Mouse (Mus musculus) adrenal gland, postnatal 36 days (tissue): Measurements from ENCODE around the gene Pkd1l2. TPM values are rescaled to one million over a fixed set of nuclear protein-coding genes. Genes with fewer than 3 reads are reported as not detected.
A peak's percentile ranks its signal among the peaks of the same experiment; 100 is the strongest.

Source experiments
- DNase-seq, 2 experiments: peaks; one replicate each; pipeline ENCODE4 v3.0.0; 2021; ENCODE audit warnings: mixed read lengths in 1 of 2
- total RNA-seq, 2 experiments: library from RNA; stranded (reverse); gene quantifications; 2 replicates each; pipeline ENCODE4 v1.2.3; 2021

The Pkd1l2 gene
- total RNA-seq, 2 experiments from 2014 or later, result 1.3 to 3.7 TPM

GRCm38 (mm10) chr8:117085521-117085920, 3.3 kb upstream of the Pkd1l2 start:
- peak in 1 of 2 experiments; percentile 34 for DNase-seq

DNA sequence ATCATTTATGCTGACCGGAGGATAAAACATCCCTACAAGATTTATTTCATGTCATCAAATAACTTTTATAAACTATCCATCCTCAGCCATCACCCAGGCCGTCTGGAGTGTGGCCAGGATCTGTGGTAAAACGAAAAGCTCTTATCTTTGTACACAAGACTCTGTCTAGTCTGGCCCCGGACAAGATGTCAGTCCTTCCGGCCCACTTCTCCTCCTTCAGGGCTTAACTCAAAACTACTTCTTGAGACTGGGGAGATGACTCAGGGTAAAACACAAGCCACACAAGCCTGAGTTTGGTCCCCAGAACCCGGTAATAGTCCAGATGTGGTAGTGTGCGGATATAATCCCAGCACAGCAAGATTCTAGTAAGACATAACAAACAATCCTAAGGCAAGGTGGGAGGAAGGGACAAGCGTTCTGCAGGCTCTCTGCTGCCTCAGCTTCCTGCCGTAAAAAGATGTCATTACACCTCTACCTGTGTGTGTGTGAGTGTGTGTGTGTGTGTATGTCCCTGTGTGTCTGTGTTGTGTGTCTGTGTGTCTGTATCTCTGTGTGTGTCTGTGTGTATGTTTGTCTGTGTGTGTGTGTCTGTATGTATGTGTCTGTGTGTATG, 804 bp upstream of the Pkd1l2 start:
- no peak for DNase-seq

DNA sequence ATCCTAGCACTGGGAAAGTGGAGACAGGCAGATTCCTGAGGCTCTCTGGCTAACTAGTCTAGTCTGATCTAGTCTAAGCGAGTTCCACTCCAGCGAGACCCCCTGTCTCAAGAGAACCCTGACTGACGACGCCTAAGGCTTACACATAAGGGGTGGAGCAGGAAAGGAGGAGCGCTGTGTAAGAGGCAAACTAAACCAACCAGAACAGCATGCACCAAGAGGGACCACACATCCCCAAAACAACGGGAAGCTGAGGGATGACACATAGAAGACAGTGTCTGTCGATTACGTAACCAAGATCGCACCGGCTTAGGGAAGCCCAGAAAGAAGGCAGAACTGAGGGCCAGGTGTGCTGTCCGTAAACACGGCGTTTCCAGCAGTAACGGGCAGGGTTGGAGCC, 2.6 kb downstream of the Pkd1l2 start:
- no peak for DNase-seq

DNA sequence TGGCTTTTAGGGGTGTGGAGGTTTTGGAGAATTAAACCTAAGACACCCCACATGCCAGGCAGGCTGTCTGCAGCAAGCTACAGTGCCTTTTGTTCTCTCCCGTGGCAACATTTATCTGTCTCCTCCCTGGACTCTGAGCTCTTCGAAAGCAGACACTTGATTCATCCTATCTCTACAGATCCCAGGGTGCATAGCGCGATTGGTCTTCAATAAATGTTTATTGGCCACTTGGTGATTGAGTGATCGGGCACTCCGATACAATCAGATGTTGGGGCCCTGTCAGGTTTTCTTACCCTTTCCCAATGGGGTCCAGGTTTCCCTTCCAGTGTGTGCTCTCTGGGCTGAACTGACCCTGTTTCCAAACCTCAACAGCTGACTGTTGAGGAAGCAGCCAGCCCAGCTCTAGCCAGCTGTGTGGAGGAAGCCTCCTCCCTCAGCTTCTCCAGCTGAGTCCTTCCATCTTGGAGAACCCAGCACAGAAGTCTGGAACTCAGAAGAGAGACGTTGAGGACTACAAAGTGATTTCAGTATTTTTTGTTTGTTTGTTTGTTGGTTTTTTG, 3.8 kb downstream of the Pkd1l2 start:
- DNase-seq, result no peak

DNA sequence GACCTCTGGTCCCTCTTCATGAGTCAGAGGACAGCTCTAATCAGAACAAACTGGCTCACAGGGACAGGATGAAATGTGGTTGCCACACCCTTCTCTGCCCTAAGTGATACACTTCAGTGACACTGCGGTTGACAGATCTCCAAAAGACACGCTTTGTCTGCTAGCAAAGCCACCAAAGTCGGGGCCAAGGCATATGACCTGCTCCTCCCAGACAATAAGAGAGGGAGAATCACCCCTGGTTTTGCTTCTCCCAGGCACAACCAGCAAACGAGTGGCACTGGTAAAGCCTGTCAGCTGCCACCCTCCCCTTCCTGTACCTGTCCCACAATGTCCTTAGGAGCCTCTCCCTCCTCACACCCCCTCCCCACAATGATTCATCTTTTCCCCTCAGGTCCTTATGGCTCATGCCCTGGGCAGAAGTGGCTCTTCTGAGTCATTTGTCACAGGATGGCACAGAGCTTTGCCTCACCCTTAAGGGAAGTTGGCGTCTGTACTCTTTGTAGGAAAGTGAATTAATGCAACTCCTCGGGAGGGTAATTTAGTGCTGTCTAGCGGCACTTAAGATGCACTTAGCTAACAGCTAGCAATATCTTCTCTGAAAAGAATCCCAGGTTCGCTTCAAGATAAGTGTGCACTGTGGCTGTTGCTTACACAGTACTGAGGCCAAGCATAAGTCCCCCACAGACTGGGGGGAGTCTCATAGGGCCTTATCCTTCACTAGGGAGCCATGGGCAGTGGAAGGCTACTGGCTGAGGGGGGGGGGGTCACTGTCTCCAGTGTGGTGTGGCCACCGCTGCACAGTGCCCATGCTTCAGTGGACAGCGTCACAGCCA, 7.7 kb downstream of the Pkd1l2 start:
- DNase-seq, result no peak

GRCm38 (mm10) chr8:117069708-117070107, 12.5 kb downstream of the Pkd1l2 start:
- DNase-seq, result peak in 1 of 2 experiments; percentile 24

DNA sequence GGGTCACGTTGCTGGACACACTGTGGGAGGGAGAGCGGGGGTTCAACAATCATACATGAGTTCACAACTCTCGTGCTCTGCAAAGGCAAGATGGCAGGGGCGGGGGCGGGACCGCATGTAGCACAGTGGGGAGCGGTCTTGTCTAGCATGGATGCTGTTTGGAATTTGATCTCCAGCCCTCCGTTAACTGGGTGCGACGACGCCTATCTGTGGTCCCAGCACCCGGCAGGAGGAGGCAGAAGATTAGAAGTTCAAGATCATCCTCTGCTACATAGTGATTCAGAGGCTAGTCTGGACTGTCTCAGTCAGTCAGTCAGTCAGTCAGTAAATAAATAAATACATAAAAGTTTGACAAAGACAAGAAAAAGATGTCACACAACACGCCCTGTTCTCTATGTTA, 14.0 kb downstream of the Pkd1l2 start:
- no peak for DNase-seq

- DNase-seq, result no peak
Measured at GRCm38 (mm10) chr8:117067396-117067795, 14.9 kb downstream of the Pkd1l2 start.

- no peak for DNase-seq
Measured at GRCm38 (mm10) chr8:117066955-117067354, 15.3 kb downstream of the Pkd1l2 start.

DNA sequence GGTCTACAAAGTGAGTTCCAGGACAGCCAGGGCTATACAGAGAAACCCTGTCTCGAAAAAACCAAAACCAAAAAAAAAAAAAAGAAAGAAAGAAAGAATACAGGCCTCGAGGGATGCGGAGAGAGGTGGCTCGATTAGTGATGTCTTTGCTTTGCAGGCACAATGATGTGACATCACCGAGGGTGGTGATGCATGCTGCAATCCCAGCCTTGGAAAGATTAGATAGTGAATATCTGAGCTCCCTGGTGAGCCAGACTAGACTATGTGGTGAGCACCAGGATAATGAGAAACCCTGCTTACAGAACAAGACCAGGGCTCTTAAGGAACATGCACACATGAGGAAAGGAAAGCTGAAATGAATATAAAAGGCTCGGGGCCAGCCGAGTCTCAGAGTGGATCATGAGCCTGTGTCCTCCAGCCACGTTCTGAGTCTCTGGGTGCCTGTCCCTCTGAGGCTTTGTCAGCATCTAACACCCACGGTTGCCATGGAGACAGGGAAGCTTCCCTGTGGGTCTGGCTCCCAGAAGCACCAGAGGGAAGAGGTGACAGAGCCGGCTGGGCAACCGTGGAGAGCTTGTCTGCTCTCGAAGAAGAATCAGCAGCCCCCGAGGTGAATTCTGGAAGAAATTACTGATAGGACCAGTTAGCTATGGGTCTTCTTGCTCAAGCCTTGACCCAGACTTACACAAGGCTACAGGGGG, 20.9 kb downstream of the Pkd1l2 start:
- peak; percentile 33 to 39 for DNase-seq

DNA sequence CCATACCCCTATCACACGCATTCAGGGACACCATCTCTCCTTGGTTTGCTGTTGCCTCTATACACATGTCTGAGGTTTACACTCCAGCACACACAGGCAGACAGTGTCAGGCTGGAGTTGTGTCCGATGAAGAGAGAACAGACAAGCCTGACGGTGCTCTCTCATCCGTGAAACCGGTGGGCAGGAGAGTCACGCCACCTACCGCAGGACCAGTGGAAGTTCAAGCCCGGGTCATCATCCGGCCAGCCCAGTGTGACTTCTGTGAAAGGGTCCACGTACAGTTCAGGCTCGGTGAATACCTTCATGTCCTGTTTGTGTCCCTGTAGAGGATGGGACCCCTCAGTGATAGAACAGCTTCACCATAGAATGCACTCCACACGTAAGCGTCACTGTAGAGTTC, 21.9 kb downstream of the Pkd1l2 start:
- DNase-seq, result peak in 1 of 2 experiments; percentile 10

- no peak for DNase-seq
Measured at GRCm38 (mm10) chr8:117059021-117059420, 23.2 kb downstream of the Pkd1l2 start.

DNA sequence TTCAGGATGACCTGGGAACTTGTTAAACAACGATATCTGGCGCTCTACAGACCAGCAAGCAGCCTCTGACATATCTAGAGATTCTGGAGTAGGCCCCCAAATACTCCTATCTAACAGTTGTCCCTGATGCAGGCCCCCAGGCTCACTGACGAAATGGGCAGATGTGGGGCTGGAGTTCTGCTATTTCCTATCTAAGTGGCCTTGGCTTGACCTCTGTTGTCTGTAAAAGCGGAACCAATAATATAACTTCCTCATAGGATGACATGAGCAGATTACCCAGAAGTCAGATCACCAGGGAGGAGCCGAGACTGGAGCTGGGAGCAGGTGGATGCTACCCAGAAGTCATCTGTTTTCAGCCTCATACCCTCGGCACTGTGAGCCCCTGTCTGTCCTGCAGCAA, 27.2 kb downstream of the Pkd1l2 start:
- DNase-seq, result no peak

GRCm38 (mm10) chr8:117054146-117054545, 28.1 kb downstream of the Pkd1l2 start:
- no peak for DNase-seq

GRCm38 (mm10) chr8:117053135-117054079, 28.8 kb downstream of the Pkd1l2 start:
- DNase-seq, result peak; percentile 73 to 83

DNA sequence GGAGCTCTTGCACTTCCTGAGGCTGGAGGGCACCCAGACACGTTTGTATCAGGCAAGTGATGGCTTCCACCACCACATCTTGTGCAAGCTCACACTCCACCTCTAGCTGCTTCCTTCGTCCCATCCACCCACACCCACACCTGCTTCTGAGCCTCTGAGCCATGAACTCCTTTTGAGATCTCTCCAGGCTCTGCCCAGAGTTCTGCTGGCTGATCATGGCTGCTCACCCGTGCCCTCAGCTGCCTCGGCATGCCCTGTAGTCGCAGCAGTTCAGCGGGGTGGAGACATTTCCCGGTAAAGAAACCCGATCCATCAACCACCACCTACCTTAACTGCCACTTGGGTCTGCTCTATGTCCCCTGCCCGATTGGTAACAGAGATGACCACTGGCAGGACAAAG, 30.9 kb downstream of the Pkd1l2 start:
- DNase-seq, result no peak

DNA sequence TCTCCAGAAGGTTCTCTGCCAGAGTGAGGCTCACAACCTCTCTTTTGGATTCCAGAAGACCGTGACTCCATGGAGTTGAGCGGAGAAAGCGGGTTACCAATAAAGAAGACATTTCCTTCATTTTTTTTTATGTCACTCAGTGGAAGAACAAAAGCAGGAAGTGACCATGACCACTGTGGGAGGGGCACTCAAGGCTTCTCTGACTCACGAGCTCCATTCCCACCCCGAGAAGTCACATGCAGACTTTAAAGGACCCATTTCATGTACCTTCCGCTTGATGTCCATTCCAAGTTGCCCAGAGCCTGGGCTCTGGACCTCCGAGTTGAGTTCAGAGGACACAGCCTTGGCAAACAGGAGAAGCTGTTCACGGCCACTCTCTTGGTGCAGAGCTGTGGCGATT, 31.5 kb downstream of the Pkd1l2 start:
- DNase-seq, result peak; percentile 31 to 41

GRCm38 (mm10) chr8:117049444-117049843, 32.8 kb downstream of the Pkd1l2 start:
- DNase-seq, result no peak

- no peak for DNase-seq
Measured at GRCm38 (mm10) chr8:117043584-117043983, 38.7 kb downstream of the Pkd1l2 start.

- DNase-seq, result no peak
Measured at GRCm38 (mm10) chr8:117039843-117040242, 42.4 kb downstream of the Pkd1l2 start.

DNA sequence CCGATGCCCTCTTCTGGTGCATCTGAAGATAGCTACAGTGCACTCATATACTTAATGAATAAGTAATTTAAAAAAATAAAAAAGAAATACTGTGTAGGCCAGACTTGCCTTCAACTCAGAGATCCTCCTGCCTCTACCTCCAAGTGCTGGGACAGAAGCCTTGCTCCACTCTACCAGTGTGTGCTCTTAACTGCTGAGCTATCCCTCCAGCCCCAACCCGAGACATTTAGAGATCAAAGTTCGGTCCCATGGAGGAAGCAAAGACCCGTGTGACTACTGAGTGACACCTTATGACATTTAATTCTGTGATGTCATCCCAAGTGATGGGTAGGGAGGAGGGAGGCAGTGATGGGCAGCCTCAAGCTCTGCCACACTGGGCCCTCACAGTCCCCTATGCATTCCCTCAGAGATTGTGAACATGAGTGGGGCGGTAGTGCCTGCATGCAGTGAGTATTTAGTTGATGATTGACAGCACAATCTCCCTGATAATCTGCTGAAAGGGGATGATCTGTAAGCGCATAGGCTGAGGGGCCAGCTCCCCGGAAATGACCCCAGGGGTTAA, 44.8 kb downstream of the Pkd1l2 start:
- DNase-seq, result no peak
